Mouse (Mus musculus) cerebellum, adult 8-10 months (tissue): ENCODE measurements around the gene Mst1.

Experiments
- DNase-seq: peaks from one replicate; pipeline ENCODE4 v3.0.0; 2022

Gene Mst1

GRCm38 (mm10) chr9:108080168-108080567 lies at the start of gene Mst1:
Mst1 (plus strand) TSS chr9:108080436.
- DNase-seq, result no peak

GRCm38 (mm10) chr9:108032126-108032525 lies 48.1 kb upstream of the Mst1 start:
- DNase-seq, result no peak

GRCm38 (mm10) chr9:108035331-108036156 lies 44.7 kb upstream of the Mst1 start:
- DNase-seq, result no peak

- DNase-seq, result no peak
Observed at GRCm38 (mm10) chr9:108044751-108045492, 35.3 kb upstream of the Mst1 start.

- no peak for DNase-seq
Observed at GRCm38 (mm10) chr9:108046582-108046981, 33.7 kb upstream of the Mst1 start.

GRCm38 (mm10) chr9:108047601-108048565 lies 32.4 kb upstream of the Mst1 start:
- no peak for DNase-seq

- DNase-seq, result peak; percentile 43
Observed at GRCm38 (mm10) chr9:108048566-108048955, 31.7 kb upstream of the Mst1 start.

GRCm38 (mm10) chr9:108049016-108049455 lies 31.2 kb upstream of the Mst1 start, which contains the start of gene Gmppb:
Gmppb (plus strand) TSS chr9:108049242.
- peak; percentile 92 for DNase-seq

GRCm38 (mm10) chr9:108049561-108050251 lies 30.5 kb upstream of the Mst1 start:
- DNase-seq, result peak; percentile 34

GRCm38 (mm10) chr9:108051184-108051930 lies 28.9 kb upstream of the Mst1 start:
- peak; percentile 32 for DNase-seq

GRCm38 (mm10) chr9:108051931-108052220 lies 28.4 kb upstream of the Mst1 start:
- DNase-seq, result peak; percentile 24

- no peak for DNase-seq
Observed at GRCm38 (mm10) chr9:108052411-108052810, 27.8 kb upstream of the Mst1 start.

- DNase-seq, result peak; percentile 95
Observed at GRCm38 (mm10) chr9:108052885-108053664, 27.2 kb upstream of the Mst1 start, which contains the start of gene Amigo3. Amigo3 (plus strand) TSS chr9:108053159.

- peak; percentile 34 for DNase-seq
Observed at GRCm38 (mm10) chr9:108053665-108054225, 26.5 kb upstream of the Mst1 start.

GRCm38 (mm10) chr9:108054331-108055040 lies 25.8 kb upstream of the Mst1 start:
- peak; percentile 23 for DNase-seq

- no peak for DNase-seq
Observed at GRCm38 (mm10) chr9:108055061-108055460, 25.2 kb upstream of the Mst1 start.

- no peak for DNase-seq
Observed at GRCm38 (mm10) chr9:108055661-108056237, 24.5 kb upstream of the Mst1 start.

- DNase-seq, result no peak
Observed at GRCm38 (mm10) chr9:108056361-108057261, 23.6 kb upstream of the Mst1 start.
